ENCODE assay signal across 27 mouse cellular contexts in genomic region chr4:48510861-48511260, GRCm38 (mm10).
"Had no signal": no experiment of that assay in that cellular context is flagged by ENCODE, and none has a peak within 500 bp of the region (broad histone marks: within the 10 kb centered on the region; RNA-seq: fewer than 3 reads in every experiment).

No protein-coding gene starts in this region.

- ATAC-seq: hindbrain, postnatal 0 days; intestine, embryonic 16.5 days; liver, embryonic 12.5 days had no signal

- H3K36me3 ChIP-seq: heart, embryonic 10.5 days; heart, embryonic 13.5 days; heart, embryonic 15.5 days; hindbrain, embryonic 13.5 days; hindbrain, embryonic 15.5 days; kidney, embryonic 15.5 days; limb, embryonic 13.5 days; limb, embryonic 15.5 days; liver, embryonic 12.5 days had no signal

- H3K9ac ChIP-seq: heart, embryonic 13.5 days; heart, embryonic 15.5 days; hindbrain, embryonic 13.5 days; hindbrain, embryonic 15.5 days; kidney, embryonic 15.5 days; limb, embryonic 13.5 days; limb, embryonic 15.5 days; liver, embryonic 12.5 days; liver, embryonic 14.5 days had no signal

- H3K4me2 ChIP-seq: heart, embryonic 13.5 days; heart, embryonic 15.5 days; hindbrain, embryonic 13.5 days; hindbrain, embryonic 15.5 days; kidney, embryonic 15.5 days; limb, embryonic 13.5 days; limb, embryonic 15.5 days; liver, embryonic 12.5 days had no signal

- H3K9me3 ChIP-seq: heart, embryonic 15.5 days; hindbrain, embryonic 15.5 days; limb, embryonic 15.5 days; liver, embryonic 12.5 days had no signal

- DNase-seq: gastrocnemius, adult 2 months; gastrocnemius, postnatal 10 days; gastrocnemius, postnatal 25 days; heart, adult 18-20 months; heart, postnatal 14 days; heart, postnatal 36 days; kidney, adult 11 months; kidney, adult 2 months; kidney, adult 9 months; kidney, postnatal 14 days; kidney, postnatal 36 days; layer of hippocampus, adult 9-11 months; left cerebral cortex, postnatal 4 days had no signal

- H3K27ac ChIP-seq: gastrocnemius, adult 2 months; heart, embryonic 10.5 days; heart, embryonic 13.5 days; heart, embryonic 15.5 days; hindbrain, embryonic 13.5 days; hindbrain, embryonic 15.5 days; hindbrain, postnatal 0 days; kidney, embryonic 15.5 days; kidney, postnatal 0 days; left cerebral cortex, adult 2 months; limb, embryonic 13.5 days; limb, embryonic 15.5 days; liver, embryonic 12.5 days; liver, embryonic 14.5 days had no signal

- H3K4me3 ChIP-seq: gastrocnemius, adult 2 months; heart, embryonic 10.5 days; heart, embryonic 13.5 days; heart, embryonic 15.5 days; hindbrain, embryonic 13.5 days; hindbrain, embryonic 15.5 days; kidney, embryonic 15.5 days; left cerebral cortex, adult 2 months; limb, embryonic 13.5 days; limb, embryonic 15.5 days; liver, embryonic 12.5 days had no signal

- H3K4me1 ChIP-seq: heart, embryonic 13.5 days; heart, embryonic 15.5 days; hindbrain, embryonic 13.5 days; hindbrain, embryonic 15.5 days; kidney, embryonic 15.5 days; limb, embryonic 13.5 days; limb, embryonic 15.5 days; liver, embryonic 12.5 days had no signal

- H3K27me3 ChIP-seq: heart, embryonic 13.5 days; heart, embryonic 15.5 days; hindbrain, embryonic 13.5 days; hindbrain, embryonic 15.5 days; kidney, embryonic 15.5 days; limb, embryonic 13.5 days; limb, embryonic 15.5 days; liver, embryonic 12.5 days had no signal
